Mouse (Mus musculus) macrophage (primary cell): Measurements from ENCODE around the gene Dscaml1. TPM values are rescaled to one million over a fixed set of nuclear protein-coding genes. Genes with fewer than 3 reads are reported as not detected.

Experiments used
- H3K27ac ChIP-seq: fragments of 350-480 bp; formaldehyde crosslinking; 2 replicates; pipeline ENCODE4 v1.9.0; 2021
- H3K36me3 ChIP-seq: fragments of 350-480 bp; formaldehyde crosslinking; 2 replicates; pipeline ENCODE4 v1.9.0; 2021; ENCODE audit errors: inconsistent target
- H3K4me3 ChIP-seq: fragments of 350-480 bp; formaldehyde crosslinking; 2 replicates; pipeline ENCODE4 v1.9.0; 2021; ENCODE audit errors: inconsistent target
- H3K79me2 ChIP-seq: fragments of 350-480 bp; formaldehyde crosslinking; 2 replicates; pipeline ENCODE4 v1.9.0; 2021; ENCODE audit errors: inconsistent target
- WGBS: methylation state at CpG from one replicate; pipeline ENCODE4 v1.1.7; 2026; ENCODE audit warnings: inconsistent platforms; ENCODE audit not compliant: missing documents; 5-methylcytosine and 5-hydroxymethylcytosine counted together
- polyA plus RNA-seq: library from polyadenylated mRNA; stranded (reverse); fragments of 250-400 nt; gene quantifications from 3 replicates; pipeline ENCODE4 v1.2.4, GENCODE M21; 2018; ENCODE audit warnings: inconsistent platforms

Gene Dscaml1
- polyA plus RNA-seq, 1 experiment from 2014 or later: 0.09 TPM

GRCm38 (mm10) chr9:45657172-45658062 lies 231.0 kb downstream of the Dscaml1 start:
- Histone ChIP-seq H3K79me2 (no peaks in the 10 kb centered on the region), H3K27ac (no peak overlapping the region), H3K36me3 (no peaks in the 10 kb centered on the region), H3K4me3 (no peak overlapping the region)
- WGBS: 37% methylated on average over 7 of the region's 9 CpGs

- 63% methylated on average over 3 of the region's 3 CpGs for WGBS
- Histone ChIP-seq H3K27ac (no peak overlapping the region), H3K36me3 (no peaks in the 10 kb centered on the region), H3K79me2 (no peaks in the 10 kb centered on the region), H3K4me3 (no peak overlapping the region)
These were observed 233.8 kb downstream of the Dscaml1 start for GRCm38 (mm10) chr9:45660191-45660590.

- WGBS: 85% methylated on average over 5 of the region's 5 CpGs
- H3K36me3 ChIP-seq: no peaks in the 10 kb centered on the region
- H3K27ac ChIP-seq: no peak overlapping the region
- H3K4me3 ChIP-seq: no peak overlapping the region
- no peaks in the 10 kb centered on the region for H3K79me2 ChIP-seq
These were observed 236.0 kb downstream of the Dscaml1 start for GRCm38 (mm10) chr9:45662471-45662870.

GRCm38 (mm10) chr9:45663386-45664315 lies 237.2 kb downstream of the Dscaml1 start:
- Histone ChIP-seq H3K36me3 (no peaks in the 10 kb centered on the region), H3K27ac (no peak overlapping the region), H3K4me3 (no peak overlapping the region), H3K79me2 (no peaks in the 10 kb centered on the region)
- 73% methylated on average over 16 of the region's 16 CpGs for WGBS

- Histone ChIP-seq H3K4me3 (no peak overlapping the region), H3K79me2 (no peaks in the 10 kb centered on the region), H3K36me3 (no peaks in the 10 kb centered on the region), H3K27ac (no peak overlapping the region)
- WGBS: 72% methylated on average over 6 of the region's 6 CpGs
These were observed 237.9 kb downstream of the Dscaml1 start for GRCm38 (mm10) chr9:45664326-45664725.

- 82% methylated on average over 15 of the region's 15 CpGs for WGBS
- no peak overlapping the region for H3K27ac ChIP-seq
- H3K4me3 ChIP-seq: no peak overlapping the region
- no peaks in the 10 kb centered on the region for H3K79me2 ChIP-seq
- H3K36me3 ChIP-seq: no peaks in the 10 kb centered on the region
These were observed 238.5 kb downstream of the Dscaml1 start for GRCm38 (mm10) chr9:45664871-45665394.

- no peaks in the 10 kb centered on the region for H3K79me2 ChIP-seq
- H3K4me3 ChIP-seq: no peak overlapping the region
- 78% methylated on average over 9 of the region's 9 CpGs for WGBS
- H3K36me3 ChIP-seq: no peaks in the 10 kb centered on the region
- H3K27ac ChIP-seq: no peak overlapping the region
These were observed 249.5 kb downstream of the Dscaml1 start for GRCm38 (mm10) chr9:45675931-45676330.

- WGBS: 96% methylated on average over 8 of the region's 8 CpGs
- H3K79me2 ChIP-seq: no peaks in the 10 kb centered on the region
- H3K36me3 ChIP-seq: no peaks in the 10 kb centered on the region
- H3K27ac ChIP-seq: no peak overlapping the region
- H3K4me3 ChIP-seq: no peak overlapping the region
These were observed 250.2 kb downstream of the Dscaml1 start for GRCm38 (mm10) chr9:45676578-45676977.

GRCm38 (mm10) chr9:45677236-45677781 lies 250.9 kb downstream of the Dscaml1 start:
- H3K79me2 ChIP-seq: no peaks in the 10 kb centered on the region
- no peak overlapping the region for H3K27ac ChIP-seq

GRCm38 (mm10) chr9:45677952-45678663 lies 251.7 kb downstream of the Dscaml1 start:
- H3K27ac ChIP-seq: no peak overlapping the region
- no peak overlapping the region for H3K4me3 ChIP-seq
- WGBS: 77% methylated on average over 8 of the region's 8 CpGs
- no peaks in the 10 kb centered on the region for H3K36me3 ChIP-seq
- no peaks in the 10 kb centered on the region for H3K79me2 ChIP-seq

More at GRCm38 (mm10) chr9:45677236-45677781, 250.9 kb downstream of the Dscaml1 start:
- H3K36me3 ChIP-seq: no peaks in the 10 kb centered on the region
- H3K4me3 ChIP-seq: no peak overlapping the region
- 15% methylated on average over 10 of the region's 12 CpGs for WGBS

GRCm38 (mm10) chr9:45678664-45679026 lies 252.2 kb downstream of the Dscaml1 start:
- Histone ChIP-seq H3K36me3 (no peaks in the 10 kb centered on the region), H3K27ac (no peak overlapping the region), H3K79me2 (no peaks in the 10 kb centered on the region), H3K4me3 (no peak overlapping the region)
- 88% methylated on average over 4 of the region's 4 CpGs for WGBS

- WGBS: 83% methylated on average over 11 of the region's 11 CpGs
- Histone ChIP-seq H3K4me3 (no peak overlapping the region), H3K27ac (no peak overlapping the region), H3K36me3 (no peaks in the 10 kb centered on the region), H3K79me2 (no peaks in the 10 kb centered on the region)
These were observed 256.1 kb downstream of the Dscaml1 start for GRCm38 (mm10) chr9:45682461-45682998.

GRCm38 (mm10) chr9:45693424-45694237 lies 267.2 kb downstream of the Dscaml1 start:
- 22% methylated on average over 10 of the region's 10 CpGs for WGBS
- Histone ChIP-seq H3K27ac (no peak overlapping the region), H3K36me3 (no peaks in the 10 kb centered on the region), H3K4me3 (no peak overlapping the region), H3K79me2 (no peaks in the 10 kb centered on the region)
